Mouse (Mus musculus) heart, postnatal 14 days (tissue): ENCODE results near the gene Adamts12. TPM values are rescaled to one million over a fixed set of nuclear protein-coding genes. Genes with fewer than 3 reads are reported as not detected.

Experiments used
- DNase-seq, 2 experiments: peaks; one replicate each; pipeline ENCODE4 v3.0.0; 2021 to 2022
- intact Hi-C: fragments of 180-260 bp; cut with DNase I; formaldehyde crosslinking; loops from one replicate; pipeline ENCODE4 v1.15.1; 2025
- total RNA-seq, 2 experiments: library from RNA; stranded (reverse); gene quantifications; 2 replicates each; pipeline ENCODE4 v1.2.3; 2021

Adamts12 gene
- total RNA-seq, 2 experiments from 2014 or later = 17.4 to 17.9 TPM

- DNase-seq = no peak
- intact Hi-C loops = loop anchor here (1.0 kb wide), 2 partner anchors 342 to 459 kb away; no protein-coding TSS in a partner anchor
Measured at GRCm38 (mm10) chr15:11380616-11381015, 316.0 kb downstream of the Adamts12 start.

GRCm38 (mm10) chr15:11382585-11382984, 318.0 kb downstream of the Adamts12 start:
- intact Hi-C loops = no loop called here

GRCm38 (mm10) chr15:11383796-11384195, 319.2 kb downstream of the Adamts12 start:
- intact Hi-C loops = no loop called here
- DNase-seq = no peak

More at GRCm38 (mm10) chr15:11382585-11382984, 318.0 kb downstream of the Adamts12 start:
- no peak for DNase-seq

- no peak for DNase-seq
- intact Hi-C loops = loop anchor here (10.0 kb wide), 1 partner anchor 908 kb away; the partner anchor contains the start of genes Brix1 and Rad1
Measured at GRCm38 (mm10) chr15:11392903-11393302, 328.3 kb downstream of the Adamts12 start.

GRCm38 (mm10) chr15:11396421-11396820, 331.8 kb downstream of the Adamts12 start:
- DNase-seq = no peak
- intact Hi-C loops = loop anchor here (10.0 kb wide), 1 partner anchor 912 kb away; the partner anchor contains the start of genes Brix1 and Rad1

Other genes with a start within 250 kb of the Adamts12 start
- gene C1qtnf3, start 112.5 kb upstream of the Adamts12 start, total RNA-seq = under 1 TPM; 0.27 to 0.53 TPM
- 10 to 100 TPM; 23.4 to 26.2 TPM for gene Amacr, start 83.0 kb upstream of the Adamts12 start, total RNA-seq
- not detected for gene Slc45a2, start 64.1 kb upstream of the Adamts12 start, total RNA-seq
- gene Rxfp3, start 26.8 kb upstream of the Adamts12 start, total RNA-seq = under 1 TPM; 0.05 to 0.07 TPM